Mouse (Mus musculus) embryonic facial prominence, embryonic 14.5 days (tissue): Measurements from ENCODE around the gene Etv6. TPM values are rescaled to one million over a fixed set of nuclear protein-coding genes. Genes with fewer than 3 reads are reported as not detected.

ENCODE experiments used
- ATAC-seq: fragments of 200-750 bp; cut with Nextera tagmentation; 2 replicates; pipeline ENCODE4 v1.8.0; 2017; ENCODE audit warnings: low read depth, moderate number of reproducible peaks, moderate TSS enrichment
- DNase-seq: peaks from one replicate; pipeline ENCODE4 v3.0.0-alpha.2; 2015; ENCODE audit warnings: low spot score
- H3K27ac ChIP-seq: fragments of 300-500 bp; sonication (generic); replicated peaks from 2 replicates; pipeline ENCODE4 v1.5.1; 2014; ENCODE audit warnings: low read depth, mild to moderate bottlenecking, low read length, moderate library complexity
- H3K27me3 ChIP-seq: fragments of 300-500 bp; sonication (generic); replicated peaks from 2 replicates; pipeline ENCODE4 v1.6.1; 2014; ENCODE audit warnings: low read length; ENCODE audit not compliant: control insufficient read depth, insufficient read depth
- H3K36me3 ChIP-seq: fragments of 300-500 bp; sonication (generic); 2 replicates; pipeline ENCODE4 v1.6.1; 2014; ENCODE audit warnings: low read length, mixed read lengths; ENCODE audit not compliant: control insufficient read depth, insufficient read depth
- H3K4me1 ChIP-seq: fragments of 300-500 bp; sonication (generic); 2 replicates; pipeline ENCODE4 v1.6.1; 2014; ENCODE audit warnings: antibody characterized with exemption, low read length; ENCODE audit not compliant: control insufficient read depth, insufficient read depth
- H3K4me2 ChIP-seq: fragments of 300-500 bp; sonication (generic); 2 replicates; pipeline ENCODE4 v1.6.1; 2014; ENCODE audit warnings: low read depth, mild to moderate bottlenecking, low read length, moderate library complexity, mixed read lengths
- H3K4me3 ChIP-seq: fragments of 300-500 bp; sonication (generic); 2 replicates; pipeline ENCODE4 v1.5.1; 2014; ENCODE audit warnings: low read depth, mild to moderate bottlenecking, low read length
- H3K9ac ChIP-seq: fragments of 300-500 bp; sonication (generic); 2 replicates; pipeline ENCODE4 v1.6.1; 2014; ENCODE audit warnings: low read depth, mild to moderate bottlenecking, low read length, moderate library complexity, mixed read lengths
- H3K9me3 ChIP-seq: fragments of 300-500 bp; sonication (generic); 2 replicates; pipeline ENCODE4 v1.6.1; 2016; ENCODE audit warnings: low read length; ENCODE audit not compliant: control insufficient read depth
- WGBS: fragments of 180-500 bp; shearing (Covaris S2); extraction: QIAGEN DNeasy Blood & Tissue Kit; methylation state at CpG from one replicate; pipeline ENCODE4 v1.1.7; 2014; 5-methylcytosine and 5-hydroxymethylcytosine counted together
- polyA plus RNA-seq: library from polyadenylated mRNA; unstranded; fragments of >200 nt; fragmentation: Nextera tagmentation; extraction: Ambion mirVana; gene quantifications from 2 replicates; pipeline ENCODE4 v1.2.1, GENCODE M21; 2014

The Etv6 gene
- polyA plus RNA-seq, 1 experiment from 2014 or later = 12.4 TPM

DNA sequence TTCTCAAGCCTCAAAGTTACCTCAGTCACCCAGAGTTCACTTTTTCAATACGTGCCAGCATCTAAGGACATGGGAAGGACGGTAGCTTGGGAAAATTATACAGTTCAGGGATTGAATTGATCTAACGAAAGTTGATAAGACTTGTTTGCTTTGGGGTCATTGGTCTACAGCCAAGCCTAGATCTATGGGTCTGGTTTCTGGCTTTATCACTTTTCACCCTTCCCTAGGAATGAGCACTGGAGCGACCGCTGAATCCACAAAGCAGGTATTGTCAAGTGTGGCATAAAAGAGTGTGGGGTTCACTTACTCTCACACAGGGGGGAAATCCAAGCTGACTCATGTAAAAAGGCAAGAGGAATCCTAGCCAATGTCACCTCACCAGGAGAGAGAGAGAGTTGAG lies 256.9 kb downstream of the Etv6 start:
- Histone ChIP-seq H3K27ac (no peak overlapping the region), H3K9ac (no peak overlapping the region), H3K4me1 (no peaks in the 10 kb centered on the region; the same call in 1 of the 2 replicates), H3K9me3 (no peaks in the 10 kb centered on the region), H3K27me3 (no peaks in the 10 kb centered on the region), H3K4me3 (no peak overlapping the region), H3K4me2 (no peak overlapping the region), H3K36me3 (no peaks in the 10 kb centered on the region)
- no peak for DNase-seq
- ATAC-seq = no peak
- 82% methylated on average over 5 of the region's 5 CpGs for WGBS

DNA sequence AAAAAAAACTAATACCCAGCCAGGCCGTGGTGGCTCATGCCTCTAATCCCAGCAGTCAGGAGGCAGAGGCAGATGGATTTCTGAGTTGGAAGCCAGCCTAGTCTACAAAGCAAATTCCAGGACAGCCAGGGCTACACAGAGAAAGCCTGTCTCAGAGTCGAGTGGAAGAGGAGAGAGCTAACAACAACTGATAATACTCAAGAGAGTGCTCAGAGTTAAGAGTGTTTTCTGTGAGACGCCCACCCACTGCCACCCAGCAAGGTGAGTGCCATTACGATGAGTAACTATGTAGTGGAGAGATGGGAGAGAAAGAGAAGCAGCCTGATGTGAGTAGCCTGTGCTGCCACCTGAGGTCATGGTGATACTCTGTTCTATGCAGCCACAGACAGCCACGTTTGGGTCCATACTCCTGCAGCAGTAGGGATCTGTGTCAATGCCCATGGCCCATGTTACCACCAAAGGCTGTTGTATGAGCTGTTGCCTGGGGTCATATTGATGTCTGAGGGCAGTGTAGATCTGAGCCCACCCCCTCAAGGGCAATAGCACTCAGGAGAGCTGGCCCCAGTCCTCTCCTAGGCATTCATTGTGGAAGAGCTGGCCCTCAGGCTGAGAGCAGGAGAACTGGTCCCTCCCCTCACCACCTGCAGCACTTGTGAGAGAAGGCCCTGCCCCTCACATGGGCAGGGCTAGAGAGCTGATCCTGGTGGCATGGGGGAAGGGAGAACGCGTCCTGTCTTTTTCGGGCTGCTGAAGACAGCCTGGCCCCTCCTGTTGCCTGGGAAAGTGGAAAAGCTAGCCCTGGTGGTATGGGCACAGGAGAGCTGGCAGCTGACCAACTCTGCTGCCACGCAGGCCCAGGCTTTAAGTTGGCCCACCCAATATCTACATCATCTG lies 258.4 kb downstream of the Etv6 start:
- H3K4me2 ChIP-seq = no peak overlapping the region
- ATAC-seq = peak; percentile 70; the same call in 1 of the 2 replicates
- WGBS = 48% methylated on average over 9 of the region's 9 CpGs
- no peaks in the 10 kb centered on the region for H3K36me3 ChIP-seq
- H3K27me3 ChIP-seq = no peaks in the 10 kb centered on the region
- H3K4me3 ChIP-seq = no peak overlapping the region
- H3K9ac ChIP-seq = no peak overlapping the region
- peak; percentile 29 for DNase-seq
- H3K27ac ChIP-seq = no peak overlapping the region
- no peaks in the 10 kb centered on the region for H3K9me3 ChIP-seq
- H3K4me1 ChIP-seq = no peaks in the 10 kb centered on the region; the same call in 1 of the 2 replicates

DNA sequence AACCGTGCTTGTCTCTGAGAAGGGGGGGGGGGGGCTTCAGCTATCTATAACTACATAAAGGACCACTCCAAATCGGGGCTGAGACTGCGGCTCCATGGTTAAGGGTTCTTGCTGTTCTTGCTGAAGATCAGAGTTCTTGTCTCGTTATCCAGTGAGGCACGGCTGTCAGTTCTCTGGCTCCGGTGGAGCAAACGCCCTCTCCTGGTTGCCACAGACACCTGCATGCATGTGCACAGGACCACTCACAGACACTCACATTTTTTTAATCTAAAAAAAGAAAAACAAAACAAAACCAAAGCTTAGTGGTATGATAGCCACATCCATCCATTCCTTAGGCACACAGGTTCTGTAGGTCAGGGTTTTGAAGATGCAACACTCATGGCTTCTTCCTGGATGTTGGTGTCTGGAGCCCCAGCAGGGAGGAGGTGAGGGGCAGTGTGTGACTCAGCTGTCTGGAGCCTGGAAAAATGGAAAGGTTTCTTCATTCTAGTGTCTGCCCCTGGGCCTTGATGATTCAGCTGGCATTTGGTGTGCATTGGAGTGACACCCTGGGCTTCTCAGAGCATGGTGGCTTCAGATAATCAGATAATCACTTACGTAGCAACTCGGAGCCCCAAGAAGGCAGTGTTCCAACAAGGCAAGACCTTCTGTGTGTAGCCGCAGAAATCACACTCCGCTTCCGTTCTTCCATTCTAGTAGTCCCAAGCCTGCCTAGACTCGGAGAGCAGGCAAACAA lies 262.6 kb downstream of the Etv6 start:
- ATAC-seq (no peak), DNase-seq (no peak)
- Histone ChIP-seq H3K27me3 (no peaks in the 10 kb centered on the region), H3K9me3 (no peaks in the 10 kb centered on the region), H3K9ac (no peak overlapping the region), H3K4me2 (no peak overlapping the region), H3K4me3 (no peak overlapping the region), H3K27ac (no peak overlapping the region), H3K4me1 (no peaks in the 10 kb centered on the region; the same call in 1 of the 2 replicates), H3K36me3 (no peaks in the 10 kb centered on the region)
- 84% methylated on average over 13 of the region's 13 CpGs for WGBS

DNA sequence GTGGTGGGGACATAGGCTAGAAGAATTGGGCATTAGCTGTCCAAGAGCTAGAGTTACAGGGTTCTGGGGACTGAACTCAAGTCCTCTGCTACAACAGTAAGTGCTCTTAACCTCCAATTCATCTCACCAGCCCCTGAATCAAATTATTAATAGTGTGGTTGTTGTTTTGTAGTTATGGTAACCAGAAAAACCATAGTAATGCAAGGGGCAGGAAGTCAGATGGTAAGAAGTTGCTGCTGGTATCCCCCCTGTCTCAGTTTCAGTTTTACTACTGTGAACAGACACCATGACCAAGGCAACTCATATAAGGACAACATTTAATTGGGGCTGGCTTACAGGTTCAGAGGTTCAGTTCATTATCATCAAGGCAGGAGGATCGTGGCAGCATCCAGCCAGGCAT lies 266.5 kb downstream of the Etv6 start:
- Histone ChIP-seq H3K9me3 (no peaks in the 10 kb centered on the region), H3K4me2 (no peak overlapping the region), H3K4me1 (no peaks in the 10 kb centered on the region), H3K9ac (no peak overlapping the region), H3K27ac (no peak overlapping the region), H3K4me3 (no peak overlapping the region), H3K36me3 (no peaks in the 10 kb centered on the region), H3K27me3 (no peaks in the 10 kb centered on the region)
- ATAC-seq (no peak), DNase-seq (no peak)
- WGBS = 83% methylated on average over 1 of the region's 1 CpGs

DNA sequence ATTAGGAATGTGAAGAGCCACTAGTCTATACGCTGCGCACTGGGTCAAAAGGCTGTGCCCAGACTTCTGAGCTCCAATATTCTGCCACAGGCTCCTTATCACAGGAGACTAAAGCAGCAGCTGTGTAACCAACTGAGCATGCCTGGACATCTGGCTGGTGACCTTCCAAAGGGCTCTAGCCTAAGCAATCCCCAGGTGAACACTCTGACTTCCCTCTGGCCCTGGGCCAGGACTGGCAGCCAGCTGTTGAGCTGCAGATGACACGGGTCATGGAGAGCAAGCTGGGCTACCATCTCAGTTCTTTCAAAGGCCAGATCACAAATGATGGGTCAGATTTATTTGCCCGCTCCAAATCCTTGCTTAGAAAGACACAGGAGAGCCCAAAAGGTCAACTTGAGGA lies 275.8 kb downstream of the Etv6 start:
- H3K36me3 ChIP-seq = no peaks in the 10 kb centered on the region
- H3K4me2 ChIP-seq = no peak overlapping the region
- H3K27me3 ChIP-seq = no peaks in the 10 kb centered on the region
- no peaks in the 10 kb centered on the region for H3K4me1 ChIP-seq
- no peaks in the 10 kb centered on the region for H3K9me3 ChIP-seq
- H3K27ac ChIP-seq = no peak overlapping the region
- WGBS = 68% methylated on average over 4 of the region's 4 CpGs
- ATAC-seq (no peak), DNase-seq (no peak)
- H3K4me3 ChIP-seq = no peak overlapping the region
- no peak overlapping the region for H3K9ac ChIP-seq

DNA sequence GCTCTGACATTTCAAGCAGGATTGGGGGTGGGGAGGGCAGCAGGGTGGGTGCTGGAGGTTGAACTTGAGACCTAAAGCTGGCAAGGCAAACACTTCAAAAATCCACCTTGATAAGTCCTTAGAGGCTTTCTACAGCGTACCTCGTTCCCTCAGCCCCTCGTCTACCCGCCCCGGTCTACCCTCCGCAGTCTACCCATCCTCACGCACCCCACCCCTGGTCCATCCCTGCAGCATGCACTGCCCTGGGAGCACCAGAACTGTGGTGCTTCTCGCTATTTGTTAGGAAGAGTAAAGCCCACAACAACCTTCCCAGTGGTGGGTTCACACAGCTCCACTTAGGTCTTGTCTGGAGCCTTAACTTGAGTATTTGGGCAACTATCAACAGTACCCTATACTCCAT lies 277.1 kb downstream of the Etv6 start:
- H3K4me2 ChIP-seq = no peak overlapping the region
- no peak overlapping the region for H3K27ac ChIP-seq
- no peaks in the 10 kb centered on the region for H3K36me3 ChIP-seq
- no peak overlapping the region for H3K9ac ChIP-seq
- H3K4me3 ChIP-seq = no peak overlapping the region
- DNase-seq = no peak
- no peaks in the 10 kb centered on the region for H3K27me3 ChIP-seq
- no peaks in the 10 kb centered on the region for H3K9me3 ChIP-seq
- WGBS = 84% methylated on average over 8 of the region's 8 CpGs
- no peak for ATAC-seq
- no peaks in the 10 kb centered on the region for H3K4me1 ChIP-seq

DNA sequence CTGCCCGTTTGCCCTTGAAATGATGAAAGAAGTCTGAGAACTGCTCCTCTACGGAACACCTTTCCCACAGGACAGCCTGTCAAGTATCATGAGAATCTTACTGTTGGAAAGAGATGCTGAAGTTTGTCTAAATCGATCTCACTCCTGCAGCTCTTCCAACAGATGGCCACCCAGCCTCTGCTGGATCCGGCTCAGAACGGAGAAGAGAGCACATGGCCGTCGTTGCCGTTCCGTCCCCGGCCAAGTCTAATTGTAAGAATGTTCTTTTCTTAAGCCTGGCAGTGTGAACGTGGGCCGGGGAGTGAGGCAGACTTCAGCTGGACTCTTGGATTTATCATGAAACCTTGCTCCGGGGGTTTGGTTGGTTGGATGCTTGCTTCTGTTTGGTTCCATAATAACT lies 281.9 kb downstream of the Etv6 start:
- WGBS = 82% methylated on average over 13 of the region's 13 CpGs
- DNase-seq = no peak
- H3K4me2 ChIP-seq = no peak overlapping the region

More for the DNA sequence above, 281.9 kb downstream of the Etv6 start:
- Histone ChIP-seq H3K4me3 (no peak overlapping the region), H3K36me3 (no peaks in the 10 kb centered on the region), H3K9ac (no peak overlapping the region), H3K9me3 (no peaks in the 10 kb centered on the region), H3K4me1 (no peaks in the 10 kb centered on the region), H3K27ac (no peak overlapping the region), H3K27me3 (no peaks in the 10 kb centered on the region)
- ATAC-seq = no peak
